Mouse (Mus musculus) liver, embryonic 14.5 days (tissue): Measurements from ENCODE around the gene H2-DMa. TPM values are rescaled to one million over a fixed set of nuclear protein-coding genes. Genes with fewer than 3 reads are reported as not detected.

Experiments used
- ATAC-seq: fragments of 200-750 bp; cut with Nextera tagmentation; 2 replicates; pipeline ENCODE4 v1.8.0; 2017; ENCODE audit warnings: moderate number of reproducible peaks, mild to moderate bottlenecking, moderate library complexity; ENCODE audit not compliant: insufficient read depth
- DNase-seq, 3 experiments: peaks; one replicate each; pipeline ENCODE4 v3.0.0-alpha.2; 2012 to 2013; ENCODE audit warnings: low read depth in 3 of 3, low spot score in 3 of 3
- H3K27ac ChIP-seq: fragments of 300-500 bp; sonication (generic); 2 replicates; pipeline ENCODE4 v1.5.1; 2014; ENCODE audit warnings: moderate library complexity, mild to moderate bottlenecking, control low read depth, inconsistent platforms
- H3K27me3 ChIP-seq: fragments of 300-500 bp; sonication (generic); 2 replicates; pipeline ENCODE4 v1.6.1; 2014; ENCODE audit warnings: mild to moderate bottlenecking, low read length, moderate library complexity; ENCODE audit not compliant: control insufficient read depth, insufficient read depth
- H3K36me3 ChIP-seq: fragments of 300-500 bp; sonication (generic); replicated peaks from 2 replicates; pipeline ENCODE4 v1.6.1; 2014; ENCODE audit warnings: low read depth; ENCODE audit not compliant: control insufficient read depth, insufficient read depth
- H3K4me1 ChIP-seq, 2 experiments: fragments of 200-500 bp in 1 of 2; fragments of 300-500 bp in 1 of 2; sonication (generic) in 1 of 2; replicated peaks; 2 replicates each; pipeline ENCODE4 v1.6.1; 2012 to 2014; ENCODE audit warnings: antibody characterized with exemption in 1 of 2, inconsistent platforms in 1 of 2, low read length in 1 of 2; ENCODE audit not compliant: control insufficient read depth in 2 of 2, insufficient read depth in 2 of 2
- H3K4me2 ChIP-seq: fragments of 300-500 bp; sonication (generic); 2 replicates; pipeline ENCODE4 v1.6.1; 2014; ENCODE audit warnings: low read depth, mild to moderate bottlenecking, control low read depth, moderate library complexity
- H3K4me3 ChIP-seq, 2 experiments: fragments of 200-500 bp in 1 of 2; fragments of 300-500 bp in 1 of 2; sonication (generic) in 1 of 2; 2 replicates each; pipeline ENCODE4 v1.5.1; 2012 to 2014; ENCODE audit warnings: low read depth in 2 of 2, low read length in 2 of 2, mild to moderate bottlenecking in 2 of 2, control low read depth in 1 of 2, inconsistent platforms in 1 of 2, moderate library complexity in 1 of 2; ENCODE audit not compliant: insufficient read depth in 1 of 2
- H3K9ac ChIP-seq: fragments of 300-500 bp; sonication (generic); replicated peaks from 2 replicates; pipeline ENCODE4 v1.6.1; 2014; ENCODE audit warnings: mild to moderate bottlenecking, control low read depth, moderate library complexity
- H3K9me3 ChIP-seq: fragments of 300-500 bp; sonication (generic); 2 replicates; pipeline ENCODE4 v1.6.1; 2016; ENCODE audit warnings: low read length, mixed read lengths; ENCODE audit not compliant: control insufficient read depth
- CTCF ChIP-seq: IDR thresholded peaks from 2 replicates; pipeline ENCODE4 v1.5.1; 2016; ENCODE audit warnings: antibody characterized with exemption, low read depth, control low read depth
- EP300 ChIP-seq: IDR thresholded peaks from 2 replicates; pipeline ENCODE4 v1.6.1; 2016; ENCODE audit warnings: antibody characterized with exemption, low read depth
- WGBS: fragments of 180-500 bp; shearing (Covaris S2); extraction: QIAGEN DNeasy Blood & Tissue Kit; methylation state at CpG from one replicate; pipeline ENCODE4 v1.1.7; 2014; ENCODE audit not compliant: insufficient replicate concordance; 5-methylcytosine and 5-hydroxymethylcytosine counted together
- polyA plus RNA-seq, 2 experiments: library from polyadenylated mRNA; depleted of rRNA in 1 of 2; stranded (reverse) in 1 of 2; unstranded in 1 of 2; fragments of >200 nt; fragmentation: Nextera tagmentation in 1 of 2; extraction: Ambion mirVana in 1 of 2; gene quantifications; 2 replicates each; pipeline versions ENCODE4 v1.2.1 to v1.2.3; 2012 to 2014

Gene H2-DMa
- polyA plus RNA-seq, 2 experiments, result 3.1 to 4.4 TPM

GRCm38 (mm10) chr17:34169279-34169678 is 49.9 kb downstream of the H2-DMa start:
- Histone ChIP-seq H3K4me3 (no peak overlapping the region), H3K36me3 (no peaks in the 10 kb centered on the region), H3K4me2 (no peak overlapping the region), H3K27ac (no peak overlapping the region), H3K4me1 (0 out of 4 replicates have a peak, but pooled peaks cover 0 to 2% of the 10 kb centered on the region in 2 experiments), H3K9me3 (no peaks in the 10 kb centered on the region), H3K9ac (no peak overlapping the region), H3K27me3 (no peaks in the 10 kb centered on the region)
- 0% methylated on average over 2 of the region's 2 CpGs for WGBS
- no peak for ATAC-seq
- TF ChIP-seq CTCF (peak; percentile 63), EP300 (no peak)
- DNase-seq, result no peak

- no peak for DNase-seq
- no peak overlapping the region for H3K9ac ChIP-seq
- 8% methylated on average over 4 of the region's 4 CpGs for WGBS
- no peaks in the 10 kb centered on the region for H3K27me3 ChIP-seq
- H3K4me3 ChIP-seq, result no peak overlapping the region
- no peaks in the 10 kb centered on the region for H3K4me1 ChIP-seq
- H3K36me3 ChIP-seq, result no peaks in the 10 kb centered on the region
- TF ChIP-seq EP300, result no peak
- no peak for TF ChIP-seq CTCF
- H3K9me3 ChIP-seq, result no peaks in the 10 kb centered on the region
- H3K4me2 ChIP-seq, result no peak overlapping the region
- ATAC-seq, result no peak
- H3K27ac ChIP-seq, result no peak overlapping the region
Observed at GRCm38 (mm10) chr17:34170487-34170876, 51.1 kb downstream of the H2-DMa start.

- Histone ChIP-seq H3K9me3 (no peaks in the 10 kb centered on the region), H3K36me3 (no peaks in the 10 kb centered on the region), H3K4me2 (peak overlapping the region; percentile 28), H3K9ac (no peak overlapping the region), H3K27ac (no peak overlapping the region), H3K27me3 (no peaks in the 10 kb centered on the region), H3K4me1 (no peaks in the 10 kb centered on the region), H3K4me3 (no peak overlapping the region)
- DNase-seq, result peak; percentile 48 to 59 (median 49)
- peak; percentile 90 for TF ChIP-seq CTCF
- TF ChIP-seq EP300, result no peak
- 11% methylated on average over 13 of the region's 13 CpGs for WGBS
- no peak for ATAC-seq
Observed at GRCm38 (mm10) chr17:34170877-34171498, 51.6 kb downstream of the H2-DMa start.

GRCm38 (mm10) chr17:34172528-34172927 is 53.2 kb downstream of the H2-DMa start:
- no peak overlapping the region for H3K4me3 ChIP-seq
- no peak overlapping the region for H3K27ac ChIP-seq
- no peak for ATAC-seq
- no peak overlapping the region for H3K4me2 ChIP-seq
- H3K27me3 ChIP-seq, result no peaks in the 10 kb centered on the region
- DNase-seq, result no peak
- no peak for TF ChIP-seq EP300
- peak; percentile 39; the same call in 1 of the 2 replicates for TF ChIP-seq CTCF
- no peaks in the 10 kb centered on the region; the same call in 1 of the 2 replicates for H3K9me3 ChIP-seq
- H3K36me3 ChIP-seq, result no peaks in the 10 kb centered on the region
- no peaks in the 10 kb centered on the region for H3K4me1 ChIP-seq
- 77% methylated on average over 5 of the region's 5 CpGs for WGBS
- no peak overlapping the region for H3K9ac ChIP-seq

GRCm38 (mm10) chr17:34174075-34174474 is 54.7 kb downstream of the H2-DMa start:
- 28% methylated on average over 1 of the region's 1 CpGs for WGBS
- DNase-seq (no peak), ATAC-seq (no peak)
- Histone ChIP-seq H3K36me3 (no peaks in the 10 kb centered on the region), H3K9ac (no peak overlapping the region), H3K27ac (no peak overlapping the region), H3K4me1 (no peaks in the 10 kb centered on the region), H3K4me2 (no peak overlapping the region), H3K9me3 (no peaks in the 10 kb centered on the region; the same call in 1 of the 2 replicates), H3K27me3 (no peaks in the 10 kb centered on the region), H3K4me3 (no peak overlapping the region)
- TF ChIP-seq CTCF, result no peak
- no peak for TF ChIP-seq EP300
